Mouse (Mus musculus): Measurements from ENCODE around the gene Lrrc4. TPM values are rescaled to one million over a fixed set of nuclear protein-coding genes. Genes with fewer than 3 reads are reported as not detected.
A peak's percentile ranks its signal among the peaks of the same experiment; 100 is the strongest.

Gene Lrrc4
- total and polyA plus RNA-seq, 3 experiments: 0.11 TPM; not detected in 2

- peaks cover 74% of the 10 kb centered on the region for H3K36me3 ChIP-seq (replicated peaks)
- H3K27me3 ChIP-seq (ENCODE audit: insufficient read depth, low read length): no peaks in the 10 kb centered on the region
- H3K4me1 ChIP-seq (ENCODE audit: insufficient read depth, low read depth, low read length): peaks cover 10% of the 10 kb centered on the region
- no peak for DNase-seq (ENCODE audit: low spot score)
- H3K9me3 ChIP-seq (replicated peaks): no peaks in the 10 kb centered on the region
- H3K4me3 ChIP-seq (ENCODE audit: low read depth, low read length): no peak overlapping the region
- ATAC-seq (ENCODE audit: extremely low read depth, insufficient number of reproducible peaks, low FRiP score, poor library complexity, severe bottlenecking): no peak
- TF ChIP-seq CTCF (IDR thresholded peaks at IDR 0.05; ENCODE audit: low read depth, low read length): no peak
Observed at GRCm38 (mm10) chr6:28630926-28631325, 200.6 kb downstream of the Lrrc4 start.

- DNase-seq (ENCODE audit: low spot score): no peak
- Histone ChIP-seq H3K4me3 (ENCODE audit: low read depth, low read length) (no peak overlapping the region), H3K4me1 (ENCODE audit: insufficient read depth, low read depth, low read length) (no peaks in the 10 kb centered on the region), H3K9me3 (replicated peaks) (no peaks in the 10 kb centered on the region), H3K36me3 (replicated peaks) (peaks cover 68% of the 10 kb centered on the region), H3K27me3 (ENCODE audit: insufficient read depth, low read length) (no peaks in the 10 kb centered on the region)
- no peak for ATAC-seq (ENCODE audit: extremely low read depth, insufficient number of reproducible peaks, low FRiP score, poor library complexity, severe bottlenecking)
- TF ChIP-seq TAL1 (conservative IDR thresholded peaks at IDR 0.05; ENCODE audit: low read depth, low read length) (no peak), GATA2 (IDR thresholded peaks at IDR 0.05; ENCODE audit: borderline replicate concordance, low read depth, low read length) (no peak), GATA1 (IDR thresholded peaks at IDR 0.05; ENCODE audit: borderline replicate concordance, low read length) (no peak), POLR2AphosphoS5 (IDR thresholded peaks at IDR 0.05; ENCODE audit: insufficient replicate concordance, low read depth, low read length) (no peak), CTCF (IDR thresholded peaks at IDR 0.05; ENCODE audit: low read depth, low read length) (no peak)
Observed at GRCm38 (mm10) chr6:28629866-28630265, 201.7 kb downstream of the Lrrc4 start.

- H3K36me3 ChIP-seq (replicated peaks): peaks cover 62% of the 10 kb centered on the region
- H3K27me3 ChIP-seq (ENCODE audit: insufficient read depth, low read length): no peaks in the 10 kb centered on the region
- no peak for DNase-seq (ENCODE audit: low spot score)
- no peak for TF ChIP-seq GATA1 (IDR thresholded peaks at IDR 0.05; ENCODE audit: borderline replicate concordance, low read length)
- no peak for TF ChIP-seq CTCF (IDR thresholded peaks at IDR 0.05; ENCODE audit: low read depth, low read length)
- TF ChIP-seq POLR2AphosphoS5 (IDR thresholded peaks at IDR 0.05; ENCODE audit: insufficient replicate concordance, low read depth, low read length): no peak
- TF ChIP-seq TAL1 (conservative IDR thresholded peaks at IDR 0.05; ENCODE audit: low read depth, low read length): no peak
- TF ChIP-seq GATA2 (IDR thresholded peaks at IDR 0.05; ENCODE audit: borderline replicate concordance, low read depth, low read length): no peak
- no peaks in the 10 kb centered on the region for H3K4me1 ChIP-seq (ENCODE audit: insufficient read depth, low read depth, low read length)
- H3K9me3 ChIP-seq (replicated peaks): no peaks in the 10 kb centered on the region
- no peak overlapping the region for H3K4me3 ChIP-seq (ENCODE audit: low read depth, low read length)
- no peak for ATAC-seq (ENCODE audit: extremely low read depth, insufficient number of reproducible peaks, low FRiP score, poor library complexity, severe bottlenecking)
Observed at GRCm38 (mm10) chr6:28628408-28628807, 203.1 kb downstream of the Lrrc4 start.

- Histone ChIP-seq H3K36me3 (replicated peaks) (peaks cover 58% of the 10 kb centered on the region), H3K27me3 (ENCODE audit: insufficient read depth, low read length) (no peaks in the 10 kb centered on the region), H3K4me3 (ENCODE audit: low read depth, low read length) (no peak overlapping the region), H3K4me1 (ENCODE audit: insufficient read depth, low read depth, low read length) (peaks cover 20% of the 10 kb centered on the region), H3K9me3 (replicated peaks) (no peaks in the 10 kb centered on the region)
- no peak for ATAC-seq (ENCODE audit: extremely low read depth, insufficient number of reproducible peaks, low FRiP score, poor library complexity, severe bottlenecking)
- TF ChIP-seq GATA2 (IDR thresholded peaks at IDR 0.05; ENCODE audit: borderline replicate concordance, low read depth, low read length) (no peak), TAL1 (conservative IDR thresholded peaks at IDR 0.05; ENCODE audit: low read depth, low read length) (no peak), CTCF (IDR thresholded peaks at IDR 0.05; ENCODE audit: low read depth, low read length) (no peak), GATA1 (IDR thresholded peaks at IDR 0.05; ENCODE audit: borderline replicate concordance, low read length) (no peak), POLR2AphosphoS5 (IDR thresholded peaks at IDR 0.05; ENCODE audit: insufficient replicate concordance, low read depth, low read length) (no peak)
- no peak for DNase-seq (ENCODE audit: low spot score)
Observed at GRCm38 (mm10) chr6:28622963-28623362, 208.6 kb downstream of the Lrrc4 start.

- Histone ChIP-seq H3K4me1 (ENCODE audit: insufficient read depth, low read depth, low read length) (peaks cover 20% of the 10 kb centered on the region), H3K36me3 (replicated peaks) (peaks cover 57% of the 10 kb centered on the region), H3K27me3 (ENCODE audit: insufficient read depth, low read length) (no peaks in the 10 kb centered on the region), H3K9me3 (replicated peaks) (no peaks in the 10 kb centered on the region), H3K4me3 (ENCODE audit: low read depth, low read length) (no peak overlapping the region)
- peak; percentile 56; the same call in 1 of the 2 replicates for ATAC-seq (ENCODE audit: extremely low read depth, insufficient number of reproducible peaks, low FRiP score, poor library complexity, severe bottlenecking)
- DNase-seq (ENCODE audit: low spot score): no peak
- TF ChIP-seq CTCF (IDR thresholded peaks at IDR 0.05; ENCODE audit: low read depth, low read length): no peak
- no peak for TF ChIP-seq GATA2 (IDR thresholded peaks at IDR 0.05; ENCODE audit: borderline replicate concordance, low read depth, low read length)
- TF ChIP-seq TAL1 (conservative IDR thresholded peaks at IDR 0.05; ENCODE audit: low read depth, low read length): no peak
- no peak for TF ChIP-seq POLR2AphosphoS5 (IDR thresholded peaks at IDR 0.05; ENCODE audit: insufficient replicate concordance, low read depth, low read length)
- TF ChIP-seq GATA1 (IDR thresholded peaks at IDR 0.05; ENCODE audit: borderline replicate concordance, low read length): no peak
Observed at GRCm38 (mm10) chr6:28622522-28622921, 209.0 kb downstream of the Lrrc4 start.

GRCm38 (mm10) chr6:28621961-28622360 lies 209.6 kb downstream of the Lrrc4 start:
- peaks cover 52% of the 10 kb centered on the region for H3K36me3 ChIP-seq (replicated peaks)
- ATAC-seq (ENCODE audit: extremely low read depth, insufficient number of reproducible peaks, low FRiP score, poor library complexity, severe bottlenecking): no peak
- DNase-seq (ENCODE audit: low spot score): no peak
- no peak overlapping the region for H3K4me3 ChIP-seq (ENCODE audit: low read depth, low read length)
- no peaks in the 10 kb centered on the region for H3K9me3 ChIP-seq (replicated peaks)
- no peak for TF ChIP-seq POLR2AphosphoS5 (IDR thresholded peaks at IDR 0.05; ENCODE audit: insufficient replicate concordance, low read depth, low read length)
- no peak for TF ChIP-seq GATA1 (IDR thresholded peaks at IDR 0.05; ENCODE audit: borderline replicate concordance, low read length)
- no peak for TF ChIP-seq TAL1 (conservative IDR thresholded peaks at IDR 0.05; ENCODE audit: low read depth, low read length)
- TF ChIP-seq CTCF (IDR thresholded peaks at IDR 0.05; ENCODE audit: low read depth, low read length): no peak
- TF ChIP-seq GATA2 (IDR thresholded peaks at IDR 0.05; ENCODE audit: borderline replicate concordance, low read depth, low read length): no peak
- H3K4me1 ChIP-seq (ENCODE audit: insufficient read depth, low read depth, low read length): peaks cover 20% of the 10 kb centered on the region
- no peaks in the 10 kb centered on the region for H3K27me3 ChIP-seq (ENCODE audit: insufficient read depth, low read length)

GRCm38 (mm10) chr6:28621431-28621830 lies 210.1 kb downstream of the Lrrc4 start:
- peak; percentile 17; the same call in 1 of the 2 replicates for ATAC-seq (ENCODE audit: extremely low read depth, insufficient number of reproducible peaks, low FRiP score, poor library complexity, severe bottlenecking)
- no peak overlapping the region for H3K4me3 ChIP-seq (ENCODE audit: low read depth, low read length)
- H3K4me1 ChIP-seq (ENCODE audit: insufficient read depth, low read depth, low read length): peaks cover 20% of the 10 kb centered on the region
- no peak for TF ChIP-seq GATA1 (IDR thresholded peaks at IDR 0.05; ENCODE audit: borderline replicate concordance, low read length)
- TF ChIP-seq POLR2AphosphoS5 (IDR thresholded peaks at IDR 0.05; ENCODE audit: insufficient replicate concordance, low read depth, low read length): no peak
- no peak for TF ChIP-seq GATA2 (IDR thresholded peaks at IDR 0.05; ENCODE audit: borderline replicate concordance, low read depth, low read length)
- no peak for TF ChIP-seq TAL1 (conservative IDR thresholded peaks at IDR 0.05; ENCODE audit: low read depth, low read length)
- TF ChIP-seq CTCF (IDR thresholded peaks at IDR 0.05; ENCODE audit: low read depth, low read length): no peak
- no peaks in the 10 kb centered on the region for H3K9me3 ChIP-seq (replicated peaks)
- H3K27me3 ChIP-seq (ENCODE audit: insufficient read depth, low read length): no peaks in the 10 kb centered on the region
- DNase-seq (ENCODE audit: low spot score): no peak
- H3K36me3 ChIP-seq (replicated peaks): peaks cover 46% of the 10 kb centered on the region
